Mouse (Mus musculus) MEL (cell line): ENCODE measurements around the gene Fbxl12.

ENCODE experiments used
- CTCF ChIP-seq, 3 experiments: IDR thresholded peaks in 2 of 3; conservative IDR thresholded peaks in 1 of 3; 2 replicates each; pipeline ENCODE4 v1.5.1; 2011 to 2012; ENCODE audit warnings: low read length in 3 of 3, low read depth in 2 of 3, mild to moderate bottlenecking in 2 of 3, improper control_type of control experiment in 1 of 3, inconsistent platforms in 1 of 3, mixed read lengths in 1 of 3, moderate library complexity in 1 of 3; ENCODE audit not compliant: control insufficient read depth in 1 of 3, insufficient read depth in 1 of 3, poor library complexity in 1 of 3, severe bottlenecking in 1 of 3
- E2F4 ChIP-seq: IDR thresholded peaks from 2 replicates; pipeline ENCODE4 v1.6.1; 2011; ENCODE audit warnings: low read depth, low read length, improper control_type of control experiment, borderline replicate concordance
- EP300 ChIP-seq, 2 experiments: IDR thresholded peaks; 2 replicates each; pipeline ENCODE4 v1.6.1; 2011; ENCODE audit warnings: improper control_type of control experiment in 2 of 2, low read length in 2 of 2, low read depth in 1 of 2, mild to moderate bottlenecking in 1 of 2
- HCFC1 ChIP-seq: IDR thresholded peaks from 2 replicates; pipeline ENCODE4 v1.6.1; 2012; ENCODE audit warnings: low read depth, mild to moderate bottlenecking, inconsistent platforms, low read length, improper control_type of control experiment, moderate library complexity
- MAFK ChIP-seq: IDR thresholded peaks from 2 replicates; pipeline ENCODE4 v1.6.1; 2011; ENCODE audit warnings: low read depth, mild to moderate bottlenecking, low read length, improper control_type of control experiment, borderline replicate concordance
- MAX ChIP-seq: IDR thresholded peaks from 2 replicates; pipeline ENCODE4 v1.6.1; 2011; ENCODE audit warnings: low read length, improper control_type of control experiment
- NELFE ChIP-seq: IDR thresholded peaks from 2 replicates; pipeline ENCODE4 v1.6.1; 2011; ENCODE audit warnings: low read depth, low read length, improper control_type of control experiment
- POLR2AphosphoS5 ChIP-seq: IDR thresholded peaks from 2 replicates; pipeline ENCODE4 v1.6.1; 2012; ENCODE audit warnings: low read depth, borderline replicate concordance, mild to moderate bottlenecking, inconsistent platforms, low read length, moderate library complexity, mixed read lengths
- TBP ChIP-seq: IDR thresholded peaks from 2 replicates; pipeline ENCODE4 v1.8.0; 2011; ENCODE audit warnings: low read depth, low read length, improper control_type of control experiment
- USF2 ChIP-seq, 2 experiments: IDR thresholded peaks; 2 replicates each; pipeline ENCODE4 v1.6.1; 2011 to 2012; ENCODE audit warnings: improper control_type of control experiment in 2 of 2, low read length in 2 of 2, borderline replicate concordance in 1 of 2, inconsistent platforms in 1 of 2, low read depth in 1 of 2, mild to moderate bottlenecking in 1 of 2; ENCODE audit not compliant: insufficient read depth in 1 of 2

DNA sequence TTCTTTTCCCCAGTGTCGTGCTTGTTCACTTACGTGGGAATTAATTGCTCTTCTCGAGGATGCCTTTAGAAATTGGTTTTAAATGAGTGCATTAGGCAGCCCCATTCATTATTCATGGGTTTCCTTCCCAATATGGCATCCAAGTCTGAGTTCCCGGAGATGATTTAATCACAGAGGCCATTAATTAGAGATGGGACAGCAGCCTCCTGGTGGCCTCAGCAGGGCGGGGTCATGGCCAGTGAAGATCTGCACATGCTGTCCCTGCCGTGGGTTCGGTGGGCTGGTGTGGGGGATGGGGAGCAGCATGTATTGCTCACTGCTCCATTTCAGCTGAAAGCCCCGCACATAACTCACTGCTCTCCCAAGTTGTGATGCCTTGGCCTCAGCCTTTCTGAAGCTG, 21.4 kb upstream of the Fbxl12 start:
- TF ChIP-seq HCFC1 (no peak), TBP (no peak), MAX (no peak), E2F4 (no peak), NELFE (no peak; the same call in 1 of the 2 replicates), EP300 (IDR thresholded peaks at IDR 0.05; ENCODE audit: low read depth in 1 of 2, low read length in 2 of 2) (no peak), MAFK (no peak), CTCF (IDR thresholded peaks at IDR 0.05 in 2 of 3, conservative IDR thresholded peaks at IDR 0.05 in 1 of 3; ENCODE audit: control insufficient read depth in 1 of 3, insufficient read depth in 1 of 3, low read depth in 2 of 3, low read length in 3 of 3, poor library complexity in 1 of 3, severe bottlenecking in 1 of 3) (no peak), POLR2AphosphoS5 (no peak; the same call in 1 of the 2 replicates), USF2 (IDR thresholded peaks at IDR 0.05; ENCODE audit: borderline replicate concordance in 1 of 2, insufficient read depth in 1 of 2, low read depth in 1 of 2, low read length in 2 of 2) (no peak)
